Mouse (Mus musculus) erythroid progenitor cell, adult 5-6 weeks (primary cell): Measurements from ENCODE around the gene Aff4. TPM values are rescaled to one million over a fixed set of nuclear protein-coding genes. Genes with fewer than 3 reads are reported as not detected.
"Not testable (repeated sequence)": the region's sequence is repeated elsewhere in the genome, so short reads cannot be mapped to it uniquely, and the experiment has no call there.

Source experiments
- ATAC-seq: replicated peaks from 2 replicates; pipeline ENCODE4 v1.8.0; 2016; ENCODE audit warnings: moderate number of reproducible peaks, mild to moderate bottlenecking, moderate TSS enrichment, inconsistent platforms; ENCODE audit not compliant: poor library complexity, low FRiP score, severe bottlenecking
- total RNA-seq, 2 experiments: library from RNA; stranded (forward) in 1 of 2; stranded (reverse) in 1 of 2; fragments of 150-400 nt in 1 of 2; fragments of 186-747, 209-891 nt in 1 of 2; gene quantifications; 2 replicates each; pipeline versions ENCODE4 v1.2.3 to v1.2.4; 2015 to 2017; ENCODE audit warnings: low replicate concordance in 2 of 2

The Aff4 gene
- total RNA-seq (2015; ENCODE audit: low replicate concordance) = 23.9 and 67.4 TPM in 2 replicates
- 20.7 and 27.0 TPM in 2 replicates for total RNA-seq (2017; ENCODE audit: low replicate concordance)

DNA sequence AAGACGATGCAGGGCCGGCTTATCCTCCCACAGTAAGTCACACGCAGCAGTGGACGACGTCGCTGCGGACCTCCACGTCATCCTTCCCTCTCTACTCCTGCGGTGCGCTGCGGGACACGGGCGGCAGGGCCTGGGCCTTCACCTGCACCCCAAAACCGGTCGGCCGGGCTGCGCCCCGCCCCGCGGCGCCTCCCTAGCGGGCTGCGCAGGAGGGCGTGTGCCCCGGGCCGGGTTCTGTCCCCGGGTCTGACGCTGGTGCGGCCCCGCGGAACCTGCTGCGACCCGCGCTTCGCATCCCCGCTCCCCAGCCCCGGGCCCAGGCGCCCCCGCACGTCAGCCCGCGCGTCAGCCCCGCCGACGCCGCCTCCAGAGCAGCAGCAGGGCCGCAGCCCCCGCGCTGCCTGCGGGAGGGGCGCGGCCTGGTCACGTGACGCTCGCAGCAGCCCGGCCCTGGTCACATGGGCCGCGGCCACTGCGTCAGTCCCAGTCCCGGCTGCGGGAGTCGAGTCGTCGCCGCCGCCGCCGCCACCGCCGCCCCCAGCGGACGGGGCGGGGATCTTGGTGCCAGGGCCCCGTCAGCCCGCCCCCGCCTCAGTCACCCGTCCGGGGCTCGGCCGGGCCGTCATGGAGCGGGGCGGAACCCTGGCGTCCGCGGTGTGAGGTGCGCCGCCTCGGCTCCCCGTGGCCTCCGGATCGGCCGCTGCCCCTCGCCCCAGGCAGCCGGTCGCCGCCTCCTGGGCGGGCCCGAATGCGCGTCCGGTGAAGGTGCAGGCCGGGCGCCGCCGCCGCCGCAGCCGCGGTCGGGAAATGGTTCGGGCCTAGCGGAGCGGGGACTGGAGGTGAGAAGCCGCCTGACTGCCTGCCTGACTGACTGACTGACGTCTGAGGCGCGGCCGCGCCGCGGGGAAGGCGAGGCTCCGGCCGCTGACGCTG is at the start of gene Aff4:
TSS of gene Aff4 (plus strand) at position 543 of the 933 bp plus-strand sequence.
- ATAC-seq = peak; percentile 88

DNA sequence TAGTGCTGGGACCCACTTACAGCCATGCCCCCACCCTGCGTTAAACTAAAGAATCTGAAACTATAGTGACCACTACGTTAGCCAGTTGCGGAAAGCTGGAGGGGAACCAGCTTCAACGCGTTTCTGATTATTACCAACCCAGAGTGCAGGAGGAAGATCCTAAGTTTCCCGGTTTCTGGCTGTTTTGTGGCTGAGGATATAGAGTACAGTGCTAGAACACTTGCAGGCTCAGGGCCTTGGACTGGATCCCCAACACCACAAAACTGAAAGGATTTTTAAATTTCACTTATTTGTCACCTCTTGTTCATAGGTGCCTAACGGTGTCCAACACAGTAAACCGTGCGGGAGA is 49.5 kb upstream of the Aff4 start:
- no peak for ATAC-seq

DNA sequence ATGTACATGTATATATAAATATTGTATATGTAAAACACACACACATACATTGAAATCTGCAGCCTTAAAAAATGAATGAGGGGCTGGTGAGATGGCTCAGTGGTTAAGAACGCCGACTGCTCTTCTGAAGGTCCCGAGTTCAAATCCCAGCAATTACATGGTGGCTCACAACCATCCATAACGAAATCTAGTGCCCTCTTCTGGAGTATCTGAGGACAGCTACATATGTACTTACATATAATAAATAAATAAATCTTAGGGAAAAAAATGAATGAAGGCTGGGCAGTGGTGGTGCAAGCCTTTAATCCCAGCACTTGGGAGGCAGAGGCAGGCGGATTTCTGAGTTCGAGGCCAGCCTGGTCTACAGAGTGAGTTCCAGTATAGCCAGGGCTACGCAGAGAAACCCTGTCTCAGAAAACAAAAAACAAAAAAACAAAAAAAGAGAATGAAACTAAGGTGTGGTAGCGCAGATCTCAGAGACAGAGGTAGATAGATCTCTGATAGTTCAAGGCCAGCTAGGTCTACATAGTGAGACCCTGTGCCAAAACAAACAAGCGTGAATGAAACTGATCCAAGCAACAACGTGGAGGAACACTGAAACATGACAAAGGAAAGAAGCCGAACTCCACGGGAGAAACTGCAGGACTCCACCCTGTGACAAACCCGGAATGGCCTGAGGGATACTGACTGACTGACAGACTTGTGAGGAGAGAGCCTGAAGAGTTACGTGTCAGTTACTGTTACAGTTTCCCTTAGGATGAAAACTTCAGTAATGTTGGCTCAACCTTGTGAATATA is 46.4 kb upstream of the Aff4 start:
- no peak for ATAC-seq

DNA sequence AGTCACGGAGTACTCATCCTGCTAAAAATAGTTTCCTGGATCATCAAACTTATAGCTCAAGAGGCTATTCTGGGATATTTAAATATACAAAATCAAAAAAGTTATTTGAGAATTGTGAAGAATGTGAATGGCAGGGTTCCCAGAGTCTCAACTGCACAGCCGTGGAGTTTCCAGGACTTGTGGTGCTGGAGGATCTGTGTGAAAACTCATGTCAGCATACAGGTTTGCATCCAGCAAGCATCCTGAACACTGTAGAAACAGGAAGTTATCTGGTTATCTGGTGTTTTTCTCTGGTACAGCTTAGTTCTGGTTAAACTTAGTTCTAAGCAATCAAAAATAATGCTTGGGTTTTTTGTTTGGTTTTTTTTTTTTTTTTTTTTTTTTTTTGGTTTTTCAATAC is 43.7 kb upstream of the Aff4 start:
- ATAC-seq = no peak

DNA sequence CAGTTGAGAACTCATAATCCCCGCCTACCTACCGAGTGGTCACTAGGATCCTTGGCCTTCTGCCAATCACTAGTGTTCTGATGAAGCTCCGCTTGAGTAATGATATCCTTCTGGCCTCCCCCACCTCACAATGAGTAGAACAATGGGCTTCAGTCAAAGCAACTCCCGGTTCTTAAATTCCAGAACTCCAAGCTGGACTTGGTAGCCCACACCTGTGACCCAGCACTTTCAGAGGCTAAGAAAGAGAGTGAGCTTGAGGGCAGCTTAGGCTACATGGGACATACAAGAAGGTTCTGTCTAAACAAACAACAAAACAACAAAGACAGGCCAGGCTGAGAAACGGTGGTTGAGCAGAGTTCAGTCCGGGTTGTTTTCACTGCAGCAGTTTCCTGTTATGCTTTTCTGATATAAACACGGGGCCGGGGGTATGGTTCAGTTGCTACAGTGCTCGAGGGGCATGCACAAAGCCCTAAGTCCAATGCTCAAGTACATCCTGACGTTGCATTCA is 43.0 kb upstream of the Aff4 start:
- ATAC-seq = no peak

DNA sequence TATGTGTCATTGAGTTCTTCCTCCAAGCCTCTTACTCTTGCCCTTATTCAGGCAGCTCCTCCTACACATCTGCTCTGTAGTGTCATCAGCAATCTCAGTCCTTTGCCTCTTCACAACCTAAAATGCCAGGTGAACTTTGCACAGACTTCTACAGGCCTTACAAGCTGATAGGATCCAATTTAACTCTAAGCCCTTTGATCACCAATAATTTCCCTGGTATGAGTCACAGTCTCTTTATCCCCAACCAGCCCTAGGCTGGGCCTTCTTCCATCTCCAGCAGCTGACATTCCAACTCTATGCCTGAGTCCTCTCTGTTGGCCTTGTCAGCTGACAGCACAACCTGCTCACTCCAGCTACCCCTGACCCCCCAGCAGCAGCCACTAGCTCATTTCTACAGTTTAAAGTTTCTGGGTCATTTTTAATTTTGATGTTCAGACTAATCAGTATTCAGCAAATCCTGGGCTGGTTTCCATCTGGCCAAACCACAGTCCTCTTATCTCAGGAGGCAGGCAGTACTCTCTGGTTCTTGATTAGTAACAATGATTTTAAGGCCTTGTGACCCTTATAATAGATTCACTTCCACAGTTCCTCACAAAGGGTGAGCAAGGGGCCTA is 42.3 kb upstream of the Aff4 start:
- ATAC-seq = no peak

DNA sequence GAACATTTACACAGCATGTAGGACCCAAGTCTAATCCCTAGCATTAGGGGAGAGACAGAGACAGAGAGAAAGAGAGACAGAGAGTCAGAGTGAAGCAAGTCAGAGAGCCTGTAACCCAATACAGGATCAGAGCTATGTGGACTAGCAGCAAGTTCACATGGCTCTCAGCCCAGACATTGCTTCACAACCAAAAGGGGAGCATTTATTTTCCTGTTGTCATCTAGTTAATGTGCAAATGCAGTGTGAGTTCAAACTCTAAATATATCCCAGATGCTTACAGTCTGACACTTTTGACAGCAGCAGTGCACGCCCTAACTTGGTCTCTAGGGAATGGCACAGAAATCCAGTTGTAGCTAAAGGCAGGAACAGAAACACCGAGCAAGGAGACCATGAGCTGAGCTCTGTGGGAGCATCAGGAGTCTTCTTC is 41.7 kb upstream of the Aff4 start:
- no peak for ATAC-seq

DNA sequence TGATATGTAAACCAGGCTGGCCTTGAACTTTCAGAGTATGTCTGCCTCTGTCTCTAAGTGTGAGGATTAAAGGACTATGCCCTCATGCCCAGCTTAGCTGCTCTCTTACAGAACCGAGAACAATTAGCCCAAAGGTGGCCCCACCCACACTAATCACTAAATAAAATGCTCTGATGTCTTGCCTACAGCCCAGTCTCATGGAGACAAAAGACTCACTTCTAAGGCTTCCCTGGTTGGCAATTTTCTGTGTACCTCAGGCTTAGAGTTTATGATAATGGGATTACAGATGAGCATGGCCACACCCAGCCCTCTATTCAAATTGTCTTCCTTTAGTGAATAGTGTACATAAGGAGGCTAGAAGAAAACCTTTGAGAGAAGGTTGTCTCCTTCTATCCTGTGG is 39.2 kb upstream of the Aff4 start:
- no peak for ATAC-seq

DNA sequence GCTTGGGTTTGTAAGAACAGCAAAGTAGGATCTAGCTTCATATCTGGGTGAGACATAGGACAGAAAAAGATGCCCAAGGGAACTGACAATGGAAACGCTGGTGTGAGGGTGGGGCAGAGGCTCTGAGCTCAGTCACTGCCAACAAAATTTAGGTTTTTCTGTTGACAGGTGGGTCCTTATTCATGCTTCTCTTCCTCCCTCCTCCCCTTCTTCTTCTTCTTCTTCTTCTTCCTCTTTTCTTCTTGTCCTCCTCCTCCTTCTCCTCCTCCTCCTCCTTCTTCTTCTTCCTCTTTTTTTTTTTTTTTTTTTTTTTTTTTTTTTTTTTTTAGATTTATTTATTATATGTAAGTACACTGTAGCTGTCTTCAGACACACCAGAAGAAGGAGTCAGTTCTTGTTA is 37.8 kb upstream of the Aff4 start:
- ATAC-seq = not testable (repeated sequence)

DNA sequence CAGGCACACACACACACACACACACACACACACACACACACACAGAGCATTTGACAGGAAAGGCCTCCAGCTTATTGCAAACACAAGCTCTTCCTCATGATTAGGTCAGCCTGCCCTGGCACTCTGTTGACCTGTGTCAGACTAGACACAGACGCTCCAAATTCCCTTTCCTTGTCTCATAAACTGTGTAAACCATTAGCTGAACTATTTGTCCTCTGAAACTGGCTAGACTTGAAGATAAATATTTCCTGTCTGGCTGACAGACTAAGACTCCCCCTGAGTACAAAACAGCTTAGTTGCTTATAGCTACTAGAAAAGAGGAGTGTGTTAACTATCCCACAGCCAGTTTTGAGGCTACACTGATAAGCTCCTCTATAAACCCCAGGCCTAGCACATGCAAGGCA is 35.9 kb upstream of the Aff4 start:
- no peak for ATAC-seq

DNA sequence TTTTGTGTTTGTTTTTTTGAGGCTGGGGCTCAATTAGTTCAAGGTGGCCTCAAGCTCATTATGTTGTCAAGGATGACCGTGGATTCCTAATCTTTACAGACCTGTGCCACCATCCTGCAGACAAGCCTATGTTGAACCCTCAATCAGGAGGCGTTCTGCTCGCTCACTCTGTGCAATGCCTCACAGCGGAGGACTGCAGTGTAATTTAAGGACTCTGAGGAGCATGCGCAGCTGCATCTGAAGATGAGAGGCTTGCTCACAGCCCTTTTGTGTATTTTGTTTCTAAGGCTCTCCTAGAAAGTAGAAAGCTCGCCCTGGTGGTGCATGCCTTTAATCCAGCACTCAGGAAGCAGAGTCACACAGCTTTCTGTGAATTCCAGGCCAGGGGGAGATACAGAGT is 33.6 kb upstream of the Aff4 start:
- ATAC-seq = no peak

DNA sequence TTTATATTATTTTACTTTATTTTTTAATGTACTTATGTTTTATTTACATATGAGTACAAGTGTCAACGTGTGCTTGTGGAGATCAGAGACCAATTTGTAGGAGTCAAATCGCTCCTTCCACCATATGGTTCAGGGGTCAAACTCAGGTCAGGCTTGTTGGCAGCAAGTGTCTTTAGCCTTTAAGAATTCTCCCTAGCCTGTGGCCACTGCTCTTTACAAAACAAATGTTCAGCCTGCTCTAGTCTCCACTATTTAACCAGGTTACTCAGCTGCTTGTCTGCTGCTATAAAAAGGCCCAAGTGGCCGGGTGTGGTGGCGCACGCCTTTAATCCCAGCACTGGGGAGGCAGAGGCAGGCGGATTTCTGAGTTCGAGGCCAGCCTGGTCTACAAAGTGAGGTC is 32.6 kb upstream of the Aff4 start:
- no peak for ATAC-seq

DNA sequence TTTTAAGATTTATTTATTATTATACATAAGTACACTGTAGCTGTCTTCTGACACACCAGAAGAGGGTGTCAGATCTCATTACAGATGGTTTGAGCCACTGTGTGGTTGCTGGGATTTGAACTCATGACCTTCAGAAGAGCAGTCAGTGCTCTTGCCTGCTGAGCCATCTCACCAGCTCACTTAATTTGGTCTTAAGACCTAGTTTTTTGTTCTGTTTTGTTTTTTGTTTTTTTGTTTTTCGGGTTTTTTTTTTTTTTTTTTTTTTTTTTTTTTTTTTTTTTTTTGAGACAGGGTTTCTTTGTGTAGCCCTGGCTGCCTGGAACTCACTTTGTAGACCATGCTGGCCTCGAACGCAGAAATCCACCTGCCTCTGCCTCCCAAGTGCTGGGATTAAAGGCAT is 32.1 kb upstream of the Aff4 start:
- ATAC-seq = not testable (repeated sequence)

DNA sequence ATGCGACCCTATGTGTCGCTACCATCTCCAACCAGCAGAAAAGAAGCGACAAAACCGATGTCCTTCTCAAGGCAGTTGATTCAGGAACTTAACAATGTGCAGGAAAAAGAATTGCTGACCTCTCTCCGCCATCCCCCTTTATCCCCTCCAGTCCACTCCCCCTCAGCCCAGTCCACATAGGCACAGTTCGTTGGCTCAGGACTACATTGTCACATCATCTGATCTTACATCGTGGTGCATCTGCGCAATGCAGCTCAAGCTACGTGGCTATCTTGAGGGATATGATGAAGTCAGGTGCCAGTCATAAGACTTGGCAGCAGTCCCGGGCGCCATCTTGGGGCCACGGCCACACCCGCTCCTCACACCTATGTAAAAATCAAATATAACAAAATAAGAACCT is 30.8 kb upstream of the Aff4 start:
- ATAC-seq = not testable (repeated sequence)

DNA sequence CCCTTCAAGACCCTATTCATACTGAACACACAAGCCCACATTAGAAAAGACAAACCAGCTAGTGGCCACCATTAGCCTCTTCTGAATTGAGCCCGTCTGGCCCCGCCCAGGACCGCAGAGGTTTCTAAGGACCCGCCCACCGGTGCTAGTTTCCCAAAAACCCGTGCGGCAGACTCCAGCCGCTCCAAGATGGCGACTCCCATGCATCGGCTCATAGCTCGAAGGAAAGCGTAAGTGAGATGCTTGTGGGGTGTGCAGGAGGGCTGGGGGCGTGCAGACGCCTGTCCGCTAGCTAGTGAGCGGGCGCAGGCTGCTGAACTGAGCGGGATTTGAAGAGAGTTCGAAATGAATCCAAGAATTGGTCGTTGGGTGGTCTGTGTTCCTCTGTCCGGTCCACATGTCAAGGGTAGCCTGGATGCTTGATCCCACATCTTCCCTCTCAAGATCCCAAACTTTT is 26.1 kb upstream of the Aff4 start, which contains the start of gene Zcchc10:
TSS of gene Zcchc10 (plus strand) at position 168 of the 457 bp plus-strand sequence.
- peak; percentile 100 for ATAC-seq

DNA sequence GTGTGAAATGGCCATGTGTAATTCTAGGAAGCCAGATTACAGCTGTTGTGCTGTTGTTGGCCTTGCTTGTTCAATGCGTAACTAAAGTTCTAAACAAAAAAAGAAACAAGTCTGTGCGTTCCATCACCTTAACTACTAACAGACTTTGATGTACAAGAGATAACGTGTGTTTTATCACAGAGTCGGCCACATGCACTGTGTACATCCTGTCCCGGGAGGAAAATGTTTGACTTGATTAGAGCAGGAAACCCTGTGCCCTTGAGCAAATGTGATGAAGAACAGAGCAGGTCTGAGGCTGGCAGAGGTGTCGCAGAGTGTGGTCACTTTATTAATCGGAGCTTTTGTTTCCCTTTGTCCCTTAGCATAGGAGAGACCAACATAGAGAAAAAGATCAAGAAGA is 20.3 kb upstream of the Aff4 start:
- ATAC-seq = no peak

DNA sequence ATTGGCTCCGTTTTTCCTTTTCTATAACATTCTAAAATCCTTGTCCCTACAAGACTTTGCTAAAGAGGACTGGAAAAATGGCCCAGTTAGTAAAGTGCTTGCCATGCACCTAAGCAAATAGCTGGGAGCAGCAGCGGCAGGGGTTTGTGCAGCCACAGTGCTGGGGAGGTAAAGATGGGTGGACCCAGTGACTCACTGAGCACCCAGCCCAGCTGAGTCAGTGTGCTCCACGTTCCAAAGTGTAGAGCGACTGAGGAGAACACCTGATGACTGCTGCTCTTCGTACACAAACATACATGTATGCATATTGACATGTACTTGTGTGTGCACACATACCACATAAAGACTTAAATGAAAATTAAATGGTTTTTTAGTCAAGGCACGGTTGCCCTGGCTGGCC is 19.5 kb upstream of the Aff4 start:
- no peak for ATAC-seq

DNA sequence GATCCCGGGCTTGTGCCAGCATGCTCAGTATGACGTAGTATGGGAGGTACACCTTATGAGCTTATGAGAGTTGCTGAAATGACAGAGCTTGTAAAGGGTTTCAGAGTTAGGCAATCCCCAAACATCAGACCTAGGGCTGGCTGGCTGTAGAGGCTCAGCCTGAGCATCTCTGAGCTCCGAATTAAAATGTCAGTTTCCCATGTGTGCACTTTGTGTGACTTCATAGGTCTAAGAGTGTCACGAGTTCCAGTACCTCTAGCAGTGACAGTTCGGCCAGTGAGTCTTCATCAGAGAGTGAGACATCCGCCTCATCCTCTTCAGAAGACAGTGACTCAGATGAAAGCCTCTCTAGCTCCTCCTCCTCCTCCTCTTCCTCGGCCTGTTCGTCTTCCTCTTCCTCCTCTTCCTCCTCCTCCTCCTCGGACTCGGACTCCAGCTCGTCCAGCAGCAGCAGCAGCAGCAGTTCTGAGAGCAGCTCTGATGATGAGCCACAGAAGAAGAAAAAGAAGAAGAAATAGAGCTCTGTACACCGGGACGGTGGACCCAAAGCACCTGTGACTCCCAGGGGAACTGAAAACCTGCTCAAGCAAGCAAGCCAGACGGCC is 18.5 kb upstream of the Aff4 start:
- ATAC-seq = no peak

DNA sequence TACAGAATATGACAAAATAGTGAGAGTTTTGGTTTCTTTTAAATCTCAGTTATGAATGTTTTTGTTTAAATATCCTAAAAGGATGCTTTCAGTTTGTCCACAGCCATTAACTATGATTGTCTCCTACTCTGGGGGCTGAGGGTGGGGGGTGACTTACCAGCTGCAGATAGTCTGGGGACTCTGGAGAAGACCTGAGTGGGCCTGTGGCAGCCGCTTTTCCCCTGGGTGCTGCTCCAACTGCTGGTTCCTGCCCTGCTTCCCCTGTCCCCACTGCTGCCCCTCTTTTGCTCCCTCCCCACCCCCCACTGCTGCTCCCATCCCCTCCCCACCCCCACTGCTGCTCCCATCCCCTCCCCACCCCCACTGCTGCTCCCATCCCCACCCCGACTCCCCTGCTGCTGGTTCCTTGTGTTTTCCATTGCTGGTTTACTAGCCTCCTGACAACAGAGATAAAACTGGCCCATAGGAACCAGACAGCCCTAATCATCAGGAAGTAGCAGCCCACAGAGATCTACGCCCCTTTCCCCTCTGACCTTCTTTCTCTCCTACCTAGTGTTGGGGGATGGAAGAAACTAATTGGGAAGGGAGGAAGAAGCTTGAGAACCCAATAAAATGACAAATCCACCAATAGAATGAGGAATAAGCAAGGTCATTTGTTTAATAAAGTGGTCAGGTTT is 15.0 kb upstream of the Aff4 start:
- ATAC-seq = no peak
